Mouse (Mus musculus) heart, embryonic 14.5 days (tissue): ENCODE measurements around the gene Gm1043. TPM values are rescaled to one million over a fixed set of nuclear protein-coding genes. Genes with fewer than 3 reads are reported as not detected.

Experiments used
- ATAC-seq: fragments of 200-750 bp; cut with Nextera tagmentation; 2 replicates; pipeline ENCODE4 v1.8.0; 2017; ENCODE audit warnings: low read depth, moderate TSS enrichment; ENCODE audit not compliant: insufficient number of reproducible peaks, insufficient read depth, low FRiP score
- H3K27ac ChIP-seq, 2 experiments: fragments of 200-500 bp in 1 of 2; fragments of 300-500 bp in 1 of 2; sonication (generic) in 1 of 2; replicated peaks in 1 of 2; 2 replicates each; pipeline ENCODE4 v1.5.1; 2012 to 2014; ENCODE audit warnings: low read depth in 2 of 2, low read length in 2 of 2, control low read depth in 1 of 2, mild to moderate bottlenecking in 1 of 2, mixed read lengths in 1 of 2; ENCODE audit not compliant: control insufficient read depth in 1 of 2, insufficient read depth in 1 of 2
- H3K27me3 ChIP-seq: fragments of 300-500 bp; sonication (generic); 2 replicates; pipeline ENCODE4 v1.6.1; 2014; ENCODE audit warnings: mild to moderate bottlenecking, low read length, control low read depth; ENCODE audit not compliant: control insufficient read depth, insufficient read depth
- H3K36me3 ChIP-seq: fragments of 300-500 bp; sonication (generic); 2 replicates; pipeline ENCODE4 v1.6.1; 2014; ENCODE audit warnings: mild to moderate bottlenecking, control low read depth, low read length, mixed read lengths; ENCODE audit not compliant: control insufficient read depth, insufficient read depth
- H3K4me1 ChIP-seq, 2 experiments: fragments of 200-500 bp in 1 of 2; fragments of 300-500 bp in 1 of 2; sonication (generic) in 1 of 2; 2 replicates each; pipeline ENCODE4 v1.6.1; 2012 to 2014; ENCODE audit warnings: low read length in 2 of 2, control low read depth in 1 of 2, mixed read lengths in 1 of 2; ENCODE audit not compliant: control insufficient read depth in 2 of 2, insufficient read depth in 2 of 2
- H3K4me2 ChIP-seq: fragments of 300-500 bp; sonication (generic); 2 replicates; pipeline ENCODE4 v1.6.1; 2014; ENCODE audit warnings: mild to moderate bottlenecking, low read length
- H3K4me3 ChIP-seq, 2 experiments: fragments of 200-500 bp in 1 of 2; fragments of 300-500 bp in 1 of 2; sonication (generic) in 1 of 2; 2 replicates each; pipeline ENCODE4 v1.5.1; 2012 to 2014; ENCODE audit warnings: low read length in 2 of 2, mild to moderate bottlenecking in 2 of 2, control low read depth in 1 of 2, low read depth in 1 of 2, moderate library complexity in 1 of 2; ENCODE audit not compliant: control insufficient read depth in 1 of 2, insufficient read depth in 1 of 2
- H3K9ac ChIP-seq: fragments of 300-500 bp; sonication (generic); 2 replicates; pipeline ENCODE4 v1.6.1; 2014; ENCODE audit warnings: mild to moderate bottlenecking, low read length
- H3K9me3 ChIP-seq: fragments of 300-500 bp; sonication (generic); 2 replicates; pipeline ENCODE4 v1.6.1; 2016; ENCODE audit warnings: low read length, control low read depth; ENCODE audit not compliant: control insufficient read depth
- WGBS: fragments of 180-500 bp; shearing (Covaris S2); extraction: QIAGEN DNeasy Blood & Tissue Kit; methylation state at CpG from one replicate; pipeline ENCODE4 v1.1.7; 2014; 5-methylcytosine and 5-hydroxymethylcytosine counted together
- polyA plus RNA-seq: library from polyadenylated mRNA; unstranded; fragments of >200 nt; fragmentation: Nextera tagmentation; extraction: Ambion mirVana; gene quantifications from 2 replicates; pipeline ENCODE4 v1.2.1, GENCODE M21; 2014

Gm1043 gene
- polyA plus RNA-seq, 1 experiment from 2014 or later = not detected

- Histone ChIP-seq H3K4me1 (peaks cover 3 to 12% of the 10 kb centered on the region in 2 experiments; a peak in 3 of 4 replicates), H3K9me3 (no peaks in the 10 kb centered on the region), H3K27ac (peak overlapping the region; percentile 15 to 55; a peak in 3 of 4 replicates), H3K4me3 (no peak overlapping the region), H3K27me3 (peaks cover 85% of the 10 kb centered on the region), H3K36me3 (no peaks in the 10 kb centered on the region), H3K4me2 (peak overlapping the region; percentile 70), H3K9ac (no peak overlapping the region)
- ATAC-seq = no peak
- WGBS = 28% methylated on average over 9 of the region's 9 CpGs
Observed at GRCm38 (mm10) chr5:37244666-37245242, 159.6 kb downstream of the Gm1043 start.

- 0 out of 2 replicates have a peak, but pooled peaks have one; percentile 37 for ATAC-seq
- WGBS = under 1% methylated on average over 39 of the region's 42 CpGs
- no peaks in the 10 kb centered on the region for H3K36me3 ChIP-seq
- H3K27me3 ChIP-seq = peaks cover 76% of the 10 kb centered on the region
- H3K27ac ChIP-seq = peak overlapping the region; percentile 17 to 55; a peak in 2 of 4 replicates
- H3K9me3 ChIP-seq = no peaks in the 10 kb centered on the region
- H3K4me1 ChIP-seq = peaks cover 3 to 12% of the 10 kb centered on the region in 2 experiments; a peak in 3 of 4 replicates
- H3K9ac ChIP-seq = peak overlapping the region; percentile 52
- H3K4me3 ChIP-seq = peak overlapping the region; percentile 44 to 46
- peak overlapping the region; percentile 70 for H3K4me2 ChIP-seq
Observed at GRCm38 (mm10) chr5:37245651-37246050, 160.5 kb downstream of the Gm1043 start.

- Histone ChIP-seq H3K9me3 (no peaks in the 10 kb centered on the region), H3K4me2 (peak overlapping the region; percentile 70), H3K4me3 (peak overlapping the region; percentile 44 to 46), H3K27me3 (peaks cover 70% of the 10 kb centered on the region), H3K36me3 (no peaks in the 10 kb centered on the region), H3K9ac (peak overlapping the region; percentile 52), H3K27ac (peak overlapping the region in 1 of 2 experiments; percentile 1; a peak in 1 of 4 replicates), H3K4me1 (peaks cover 3 to 12% of the 10 kb centered on the region in 2 experiments; a peak in 3 of 4 replicates)
- 1% methylated on average over 33 of the region's 37 CpGs for WGBS
- no peak for ATAC-seq
Observed at GRCm38 (mm10) chr5:37246138-37246910, 161.2 kb downstream of the Gm1043 start.

GRCm38 (mm10) chr5:37247456-37247855 is 162.3 kb downstream of the Gm1043 start:
- 27% methylated on average over 4 of the region's 4 CpGs for WGBS
- Histone ChIP-seq H3K27ac (no peak overlapping the region), H3K4me3 (no peak overlapping the region), H3K27me3 (peaks cover 58% of the 10 kb centered on the region), H3K4me1 (peaks cover 3% of the 10 kb centered on the region in 2 experiments; a peak in 2 of 4 replicates), H3K4me2 (no peak overlapping the region), H3K36me3 (no peaks in the 10 kb centered on the region), H3K9me3 (no peaks in the 10 kb centered on the region), H3K9ac (no peak overlapping the region)
- no peak for ATAC-seq

GRCm38 (mm10) chr5:37248870-37249269 is 163.7 kb downstream of the Gm1043 start:
- Histone ChIP-seq H3K4me1 (peaks cover 3% of the 10 kb centered on the region in 2 experiments; a peak in 1 of 4 replicates), H3K36me3 (no peaks in the 10 kb centered on the region), H3K27me3 (peaks cover 44% of the 10 kb centered on the region), H3K9me3 (no peaks in the 10 kb centered on the region), H3K4me2 (no peak overlapping the region), H3K4me3 (no peak overlapping the region), H3K27ac (no peak overlapping the region), H3K9ac (no peak overlapping the region)
- ATAC-seq = no peak
- 66% methylated on average over 3 of the region's 3 CpGs for WGBS

- Histone ChIP-seq H3K4me3 (no peak overlapping the region), H3K4me2 (no peak overlapping the region), H3K4me1 (no peaks in the 10 kb centered on the region), H3K9ac (no peak overlapping the region), H3K27ac (no peak overlapping the region), H3K27me3 (peaks cover 17% of the 10 kb centered on the region), H3K36me3 (no peaks in the 10 kb centered on the region), H3K9me3 (no peaks in the 10 kb centered on the region)
- WGBS = 47% methylated on average over 3 of the region's 3 CpGs
- ATAC-seq = no peak
Observed at GRCm38 (mm10) chr5:37251596-37251995, 166.4 kb downstream of the Gm1043 start.

- no peaks in the 10 kb centered on the region for H3K9me3 ChIP-seq
- no peaks in the 10 kb centered on the region for H3K36me3 ChIP-seq
- H3K9ac ChIP-seq = no peak overlapping the region
- no peak for ATAC-seq
- H3K4me2 ChIP-seq = no peak overlapping the region
- H3K27ac ChIP-seq = no peak overlapping the region
- no peaks in the 10 kb centered on the region for H3K4me1 ChIP-seq
- WGBS = 75% methylated on average over 9 of the region's 9 CpGs
- H3K27me3 ChIP-seq = peaks cover 12% of the 10 kb centered on the region
- H3K4me3 ChIP-seq = no peak overlapping the region
Observed at GRCm38 (mm10) chr5:37252101-37252804, 167.1 kb downstream of the Gm1043 start.
